Mouse (Mus musculus) liver, embryonic 14.5 days (tissue): ENCODE results near the gene Ttll8.

Experiments used
- CTCF ChIP-seq: IDR thresholded peaks from 2 replicates; pipeline ENCODE4 v1.5.1; 2016; ENCODE audit warnings: antibody characterized with exemption, low read depth, control low read depth
- EP300 ChIP-seq: IDR thresholded peaks from 2 replicates; pipeline ENCODE4 v1.6.1; 2016; ENCODE audit warnings: antibody characterized with exemption, low read depth

- TF ChIP-seq EP300, result no peak
- no peak for TF ChIP-seq CTCF
Measured at GRCm38 (mm10) chr15:88902200-88902875, 51.9 kb downstream of the Ttll8 start.
